Mouse (Mus musculus): ENCODE results near the gene A630089N07Rik.

- no peak for TF ChIP-seq POLR2A (IDR thresholded peaks at IDR 0.05; ENCODE audit: control insufficient read depth, low read depth, low read length)
- no peak for TF ChIP-seq CTCF (IDR thresholded peaks at IDR 0.05; ENCODE audit: control insufficient read depth, insufficient read depth, insufficient replicate concordance, low read depth, low read length)
These were observed 24.9 kb upstream of the A630089N07Rik start for GRCm38 (mm10) chr16:98107109-98107508.

All from testis, adult 2 months (tissue).